Mouse (Mus musculus): ENCODE data around the gene Cped1. TPM values are rescaled to one million over a fixed set of nuclear protein-coding genes. Genes with fewer than 3 reads are reported as not detected.
"Not testable (repeated sequence)": the region's sequence is repeated elsewhere in the genome, so short reads cannot be mapped to it uniquely, and the experiment has no call there.

Cped1 gene
- total RNA-seq, 2 experiments from 2014 or later: 3.0 to 3.5 TPM

DNA sequence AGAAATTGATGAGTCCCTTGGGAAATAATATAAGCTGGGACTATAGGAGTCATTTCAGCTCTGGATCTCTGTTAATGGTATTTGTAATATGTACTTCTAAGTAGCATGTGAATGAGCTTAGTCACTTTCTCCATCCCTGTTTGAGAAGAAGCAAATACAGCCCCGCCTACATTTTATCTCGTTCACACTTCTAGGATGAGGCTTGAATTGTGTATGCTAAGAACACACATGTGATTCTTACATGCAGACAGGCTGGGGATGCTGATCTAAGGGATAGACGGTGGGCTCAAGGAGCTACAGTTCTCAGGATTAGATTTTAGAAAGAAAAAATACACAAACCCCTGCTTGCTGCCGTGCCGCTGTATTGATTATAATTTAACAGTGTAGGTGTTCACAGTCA is 35.0 kb downstream of the Cped1 start:
- intact Hi-C loops (cut with DNase I): no loop called here
- no peak for DNase-seq (ENCODE audit: low spot score in 2 of 2)

DNA sequence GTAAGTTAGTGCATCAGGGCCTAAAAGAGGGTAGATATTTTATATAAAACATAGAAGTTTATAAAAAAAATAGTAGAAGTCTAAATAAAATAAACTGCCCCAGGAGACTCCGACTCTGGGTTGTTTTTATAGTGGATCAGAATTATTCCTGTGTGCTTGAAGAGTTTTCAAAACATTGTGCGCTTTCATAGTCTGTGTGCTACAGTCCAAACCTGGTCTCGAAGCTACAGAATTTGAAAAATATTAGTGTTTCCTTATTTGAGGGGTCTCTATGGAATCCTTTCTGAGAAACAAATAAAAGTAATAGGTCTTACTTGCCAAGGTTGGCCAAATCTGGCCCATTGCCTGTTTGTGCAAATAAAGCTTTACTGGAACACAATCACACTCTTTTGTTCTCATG is 35.6 kb downstream of the Cped1 start:
- no peak for DNase-seq (ENCODE audit: low spot score in 2 of 2)
- intact Hi-C loops (cut with DNase I): no loop called here

DNA sequence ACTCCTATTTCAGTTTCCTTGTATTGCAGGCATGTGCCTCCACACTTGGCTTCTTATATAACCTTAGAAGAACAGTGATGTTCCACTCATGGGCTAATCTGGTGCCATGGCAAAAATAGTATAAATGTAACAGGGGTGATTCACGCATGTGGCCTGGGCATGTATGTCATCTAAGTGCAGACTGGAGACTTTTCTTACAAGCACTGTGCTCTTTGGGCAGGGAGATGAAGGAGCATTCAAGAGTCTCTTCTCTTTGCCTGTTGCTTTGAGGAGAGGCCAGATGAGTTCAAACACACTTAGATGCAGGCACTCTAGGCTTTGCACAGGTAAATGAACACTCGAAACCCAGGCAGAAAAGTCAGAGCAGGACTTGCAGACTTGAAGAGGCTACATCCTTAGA is 38.5 kb downstream of the Cped1 start:
- no peak for DNase-seq (ENCODE audit: low spot score in 2 of 2)
- intact Hi-C loops (cut with DNase I): no loop called here

DNA sequence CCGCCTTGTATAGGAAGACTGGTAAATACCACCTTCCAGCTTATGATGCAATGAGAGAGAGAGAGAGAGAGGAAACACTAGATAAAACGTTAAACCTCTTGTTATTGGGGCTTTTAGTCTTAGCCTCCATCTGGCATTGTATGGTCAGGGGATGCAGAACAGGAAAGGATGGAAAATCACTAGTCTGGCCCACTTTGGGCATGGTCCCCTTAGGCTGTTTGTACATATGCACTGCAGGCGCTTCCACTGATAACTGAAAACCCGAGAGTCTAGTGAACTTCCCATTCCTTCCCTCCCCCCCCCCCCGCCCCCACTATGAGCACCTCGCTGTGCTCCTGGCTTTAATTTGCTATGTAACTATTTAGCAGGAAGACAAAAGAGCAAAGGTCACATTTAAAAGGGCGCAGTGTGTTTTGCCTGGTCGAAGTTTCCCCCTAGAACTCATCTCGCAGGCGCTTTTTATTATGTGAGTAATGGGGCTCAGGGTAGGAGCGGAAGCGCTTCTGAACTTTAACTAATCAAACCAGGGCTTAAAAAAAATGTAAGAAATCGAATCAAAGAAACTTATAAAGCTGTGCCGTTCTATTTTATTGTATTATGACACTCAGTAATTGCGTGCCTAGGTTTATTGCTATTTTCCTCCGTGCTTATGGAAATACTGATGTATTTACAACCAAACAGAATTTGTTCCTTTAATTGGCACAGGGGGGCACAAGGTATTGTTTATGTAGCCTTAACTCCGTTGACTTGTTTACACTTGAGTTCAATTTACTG is 40.1 kb downstream of the Cped1 start:
- DNase-seq (ENCODE audit: low spot score in 2 of 2): no peak
- intact Hi-C loops (cut with DNase I): no loop called here

DNA sequence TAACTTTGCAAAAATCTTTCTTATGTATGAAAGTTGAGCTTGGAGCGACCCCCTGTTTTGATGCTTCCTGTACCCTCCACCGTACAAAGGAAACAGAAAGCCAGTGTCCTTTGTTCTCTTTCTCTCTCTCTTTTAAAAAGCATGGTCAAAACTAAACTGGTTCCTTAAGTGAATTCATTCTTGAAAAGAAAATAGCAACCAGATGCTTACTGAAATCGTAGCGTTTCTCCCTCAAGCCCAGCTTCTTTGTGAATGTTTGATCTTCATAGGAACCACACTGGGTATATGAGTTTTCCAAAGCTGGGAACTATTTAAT is 40.6 kb downstream of the Cped1 start:
- intact Hi-C loops (cut with DNase I): no loop called here
- DNase-seq (ENCODE audit: low spot score in 2 of 2): no peak

DNA sequence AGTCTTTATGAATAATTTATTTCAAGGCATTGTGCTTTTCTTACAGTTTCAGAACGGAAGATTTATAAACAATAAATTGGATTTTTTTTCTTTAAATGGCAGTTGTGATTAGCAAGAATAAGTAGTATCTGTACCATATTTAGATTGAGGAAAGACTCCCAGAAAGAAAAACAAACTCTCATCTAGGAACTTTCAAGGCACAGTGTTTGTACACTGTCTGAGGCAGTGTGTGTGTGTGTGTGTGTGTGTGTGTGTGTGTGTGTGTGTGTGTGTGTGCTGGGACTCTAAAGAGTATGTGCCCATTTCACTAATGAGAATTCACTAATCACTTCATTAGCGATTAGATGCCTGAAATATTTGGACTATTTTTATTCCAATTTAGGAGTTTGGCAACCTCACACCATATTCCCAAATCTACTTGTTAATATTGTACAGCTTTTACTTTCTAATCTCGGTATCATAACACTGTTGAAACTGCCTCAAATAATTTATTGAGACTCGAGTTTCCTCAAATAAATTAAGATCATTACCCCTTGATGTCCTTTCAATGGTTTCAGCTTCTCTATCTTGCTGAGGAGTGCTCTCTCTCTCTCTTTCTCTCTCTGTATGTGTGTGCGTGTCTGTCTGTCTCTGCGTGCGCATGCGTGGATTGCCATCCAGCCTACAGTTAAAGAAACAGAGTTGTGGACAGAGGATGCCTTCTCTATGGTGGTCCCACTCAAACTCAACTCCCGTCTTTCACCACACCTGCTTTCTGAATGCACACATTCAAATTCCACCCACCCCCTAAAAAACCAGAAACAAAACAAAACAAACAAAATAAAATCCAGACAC is 41.3 kb downstream of the Cped1 start:
- no peak for DNase-seq (ENCODE audit: low spot score in 2 of 2)
- intact Hi-C loops (cut with DNase I): no loop called here

DNA sequence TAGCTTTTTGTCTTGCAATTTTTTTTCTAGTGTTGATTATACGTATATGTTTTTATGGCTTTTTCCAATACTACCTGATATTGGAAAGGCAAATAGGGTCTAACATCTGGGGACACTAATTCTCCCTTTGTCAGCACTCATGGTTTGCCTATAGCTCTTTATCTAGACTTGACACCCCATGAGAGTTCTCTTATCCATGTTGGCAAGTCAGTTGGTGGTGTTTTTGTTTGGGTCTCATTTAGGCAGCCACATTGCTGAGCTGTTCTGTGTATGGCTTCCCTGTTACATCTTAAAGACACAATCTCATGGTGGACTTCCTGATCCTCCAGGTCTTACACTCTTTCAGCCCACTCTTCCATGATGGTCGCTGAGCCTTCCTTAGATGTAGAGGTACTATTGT is 42.1 kb downstream of the Cped1 start:
- DNase-seq (ENCODE audit: low spot score in 2 of 2): no peak
- intact Hi-C loops (cut with DNase I): no loop called here

DNA sequence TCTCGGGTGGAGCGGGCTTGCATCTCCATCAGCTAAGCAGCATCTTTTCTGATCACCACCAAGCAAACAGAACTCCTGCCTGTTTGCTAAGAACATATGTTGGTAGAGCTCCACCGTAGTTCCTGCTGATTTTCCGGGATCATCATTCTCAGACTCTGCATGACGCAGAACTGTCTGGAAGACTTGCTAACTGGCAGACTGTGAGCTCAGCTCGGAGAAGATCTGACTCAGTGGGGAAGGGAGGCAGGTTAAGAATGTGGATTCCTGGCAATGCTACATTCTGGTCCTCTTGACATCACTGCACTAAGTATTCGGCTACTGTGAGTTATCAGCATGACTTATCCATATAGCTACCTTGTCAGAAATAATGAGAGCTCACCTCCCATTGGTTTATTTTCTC is 44.7 kb downstream of the Cped1 start:
- intact Hi-C loops (cut with DNase I): no loop called here
- peak in 1 of 2 experiments; percentile 49 for DNase-seq (ENCODE audit: low spot score in 2 of 2)

DNA sequence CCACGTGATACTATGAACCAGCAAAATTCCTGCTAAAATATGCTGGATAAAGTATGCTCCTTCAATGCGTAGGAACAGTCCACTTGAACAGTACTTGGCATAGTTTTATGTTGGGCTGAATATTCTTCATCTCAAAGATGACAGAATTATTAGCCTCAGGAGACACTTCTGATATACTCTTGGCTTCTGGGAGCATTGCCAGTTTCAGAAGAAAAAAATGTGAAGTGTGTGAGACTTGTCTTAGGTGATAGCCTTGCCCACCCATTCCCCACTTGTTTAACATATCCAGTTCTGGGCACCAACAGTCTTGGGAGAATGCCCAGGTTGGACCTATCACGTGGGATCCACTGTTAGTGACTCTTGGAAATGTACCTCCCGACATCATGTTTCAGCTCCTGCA is 47.5 kb downstream of the Cped1 start:
- no peak for DNase-seq (ENCODE audit: low spot score in 2 of 2)
- intact Hi-C loops (cut with DNase I): no loop called here

DNA sequence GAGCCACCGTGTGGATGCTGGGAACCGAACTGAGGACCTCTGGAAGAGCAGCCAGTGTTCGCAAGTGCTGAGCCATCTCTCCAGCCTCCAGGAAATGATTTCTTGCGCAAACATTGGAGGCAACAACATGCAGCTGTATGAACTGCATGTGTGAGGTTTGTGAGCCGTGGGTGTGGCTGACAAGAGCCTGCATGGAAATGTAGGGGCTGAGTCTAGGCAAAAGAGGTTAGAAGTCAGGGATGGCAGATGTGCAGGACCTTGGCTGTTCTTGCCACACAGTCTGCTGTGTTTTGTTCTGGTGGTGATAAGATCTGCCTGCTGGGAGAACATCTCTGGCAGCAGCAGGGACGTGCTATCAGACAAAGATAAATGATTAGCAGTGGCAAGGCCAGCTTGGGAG is 49.7 kb downstream of the Cped1 start:
- intact Hi-C loops (cut with DNase I): no loop called here
- DNase-seq (ENCODE audit: low spot score in 2 of 2): no peak

DNA sequence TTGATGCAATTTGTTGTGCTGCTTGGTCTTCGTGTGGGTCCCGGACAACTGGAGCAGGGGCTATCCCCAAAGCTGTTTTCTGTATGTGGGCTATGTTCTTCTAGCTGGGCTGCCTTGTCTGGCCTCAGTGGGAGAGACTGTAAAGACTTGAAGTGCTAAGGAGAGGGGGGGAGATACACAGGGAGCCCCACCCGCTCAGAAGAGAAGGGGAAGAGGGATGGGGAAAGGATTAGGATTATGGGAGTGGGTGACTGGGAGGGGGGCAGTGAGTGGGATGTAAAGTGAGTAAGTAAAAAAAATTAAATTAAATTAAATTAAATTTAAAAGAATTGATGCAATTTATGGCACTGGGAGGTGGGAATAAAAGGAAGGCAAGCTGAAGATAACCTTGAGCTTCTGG is 50.2 kb downstream of the Cped1 start:
- DNase-seq (ENCODE audit: low spot score in 2 of 2): no peak
- intact Hi-C loops (cut with DNase I): no loop called here

DNA sequence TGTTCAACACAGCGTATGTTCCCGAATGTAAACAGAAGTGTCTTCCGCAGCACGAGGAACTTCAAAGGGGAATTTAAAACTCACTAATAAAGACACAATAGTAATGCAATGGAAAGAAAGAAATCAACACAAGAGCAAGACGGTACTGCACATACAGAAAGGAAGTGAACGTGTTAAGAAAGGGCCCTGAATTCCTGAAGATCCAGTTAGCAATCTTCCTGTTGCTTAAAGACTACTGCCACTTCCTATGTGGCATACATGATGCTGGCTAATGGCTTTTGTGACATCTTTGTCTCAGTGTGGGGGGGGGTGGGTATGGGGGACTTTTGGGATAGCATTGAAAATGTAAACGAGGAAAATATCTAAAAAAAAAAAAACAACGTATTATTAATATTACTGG is 50.7 kb downstream of the Cped1 start:
- intact Hi-C loops (cut with DNase I): no loop called here
- DNase-seq (ENCODE audit: low spot score in 2 of 2): no peak

DNA sequence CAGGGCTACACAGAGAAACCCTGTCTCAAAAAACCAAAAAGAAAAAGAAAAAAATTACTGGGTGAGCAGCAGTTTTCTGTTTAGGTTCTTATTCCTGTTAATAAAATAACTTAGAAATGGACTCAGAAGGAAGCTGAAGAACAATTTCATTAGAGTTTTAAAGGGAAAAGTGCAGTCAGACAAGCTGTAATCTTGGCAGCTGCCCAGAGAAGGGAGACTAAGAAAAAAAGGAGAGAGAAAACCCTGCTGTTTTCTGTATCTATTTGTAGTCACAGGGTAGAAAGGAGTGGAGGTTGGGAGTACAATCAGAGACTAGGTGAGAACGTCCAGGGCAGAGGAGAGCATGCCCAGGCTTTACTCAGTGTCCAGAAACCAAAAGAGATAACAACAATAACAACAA is 51.2 kb downstream of the Cped1 start:
- intact Hi-C loops (cut with DNase I): no loop called here
- DNase-seq (ENCODE audit: low spot score in 2 of 2): no peak

DNA sequence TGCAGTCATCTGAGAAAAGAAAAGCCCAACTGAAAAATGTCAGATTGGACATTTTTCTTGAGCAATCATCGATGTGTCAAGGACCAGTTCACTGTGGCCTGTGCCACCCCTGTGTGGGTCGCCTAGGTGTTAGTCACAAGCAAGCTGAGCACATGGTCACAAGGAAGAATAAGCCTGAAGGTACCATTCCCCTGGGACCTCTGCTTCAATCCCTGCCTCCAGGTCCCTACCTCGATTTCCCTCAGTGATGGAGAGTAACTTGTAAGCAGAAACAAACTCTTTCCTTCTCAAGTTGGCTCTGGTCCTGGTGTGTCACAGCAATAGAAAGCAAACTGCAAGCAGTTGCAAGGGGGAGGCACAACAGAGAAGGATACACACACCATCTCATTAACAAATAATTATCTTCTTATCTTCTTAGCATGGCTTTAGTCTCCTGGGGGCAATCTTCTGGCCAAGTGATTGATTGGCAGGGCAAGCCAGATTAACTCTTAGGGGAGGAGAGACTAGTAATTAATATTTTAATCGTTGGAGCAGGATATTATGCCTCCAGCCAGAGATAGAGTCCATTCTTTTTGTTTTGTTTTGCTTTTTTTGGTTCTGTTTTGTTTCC is 51.8 kb downstream of the Cped1 start:
- intact Hi-C loops (cut with DNase I): no loop called here
- DNase-seq (ENCODE audit: low spot score in 2 of 2): no peak

DNA sequence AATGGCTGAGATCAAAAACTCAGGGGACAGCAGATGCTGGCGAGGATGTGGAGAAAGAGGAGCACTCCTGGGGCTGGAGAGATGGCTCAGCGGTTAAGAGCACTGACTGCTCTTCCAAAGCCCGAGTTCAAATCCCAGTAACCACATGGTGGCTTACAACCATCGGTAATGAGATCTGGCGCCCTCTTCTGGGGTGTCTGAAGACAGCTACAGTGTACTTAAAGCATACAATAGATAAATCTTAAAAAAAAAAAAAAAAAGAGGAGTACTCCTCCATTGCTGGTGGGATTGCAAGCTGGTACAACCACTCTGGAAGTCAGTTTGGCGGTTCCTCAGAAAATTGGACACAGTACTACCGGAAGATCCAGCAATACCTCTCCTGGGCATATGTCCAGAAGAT is 54.0 kb downstream of the Cped1 start:
- DNase-seq (ENCODE audit: low spot score in 2 of 2); intact Hi-C loops (cut with DNase I): not testable (repeated sequence)

DNA sequence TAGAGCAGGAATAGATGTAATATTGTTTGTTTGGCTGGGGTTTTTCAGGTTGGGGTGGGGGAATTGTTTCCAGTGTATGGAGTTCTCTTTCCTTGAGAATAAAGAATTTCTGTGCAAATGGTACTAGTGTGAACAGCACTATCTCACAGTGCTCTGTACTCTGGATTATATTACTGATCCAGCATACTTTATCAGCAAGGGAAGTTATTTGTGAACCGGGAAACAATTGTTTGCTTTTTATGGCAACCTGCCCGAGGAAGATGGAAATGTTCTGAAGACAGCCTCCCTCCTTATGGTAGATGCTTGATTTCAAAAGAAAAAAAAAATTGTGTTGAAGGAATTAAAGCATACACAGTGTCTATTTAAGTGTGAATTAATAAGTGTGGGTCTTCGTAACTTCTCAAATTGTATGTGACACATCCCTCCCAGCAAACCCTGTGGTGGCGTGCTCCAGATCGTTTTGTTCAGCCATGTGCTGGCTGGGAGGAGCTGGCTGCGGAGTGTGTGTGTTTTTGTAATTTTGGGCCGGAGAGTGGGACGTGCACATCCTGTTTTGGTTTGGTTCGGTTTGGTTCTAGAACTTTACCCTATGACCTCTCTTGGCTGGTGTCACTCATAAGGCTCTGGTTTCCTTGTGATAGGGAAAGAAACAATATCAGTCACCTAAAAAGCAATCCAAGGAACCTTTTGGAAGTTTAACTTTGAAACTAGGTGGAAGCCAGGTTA is 59.3 kb downstream of the Cped1 start:
- intact Hi-C loops (cut with DNase I): no loop called here
- DNase-seq (ENCODE audit: low spot score in 2 of 2): no peak

DNA sequence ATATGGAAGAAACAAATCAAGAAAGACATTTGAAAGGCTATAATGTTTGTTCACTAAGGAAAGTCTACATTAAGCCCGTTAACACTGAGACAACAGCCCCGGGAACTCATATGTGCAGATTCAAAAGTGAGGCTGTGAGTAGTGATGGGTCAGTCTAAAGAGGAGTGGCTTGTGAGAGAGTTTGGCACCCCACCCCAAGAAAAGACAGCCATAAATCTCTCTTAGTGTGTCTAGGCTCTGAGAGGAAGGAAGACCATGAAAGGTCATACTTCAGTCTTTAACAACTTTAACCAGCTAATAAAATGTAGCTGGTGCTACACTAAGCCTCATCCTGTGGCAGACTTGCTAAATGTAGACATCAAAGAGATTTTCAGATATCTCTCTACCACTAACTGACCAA is 61.4 kb downstream of the Cped1 start:
- intact Hi-C loops (cut with DNase I): no loop called here
- no peak for DNase-seq (ENCODE audit: low spot score in 2 of 2)

DNA sequence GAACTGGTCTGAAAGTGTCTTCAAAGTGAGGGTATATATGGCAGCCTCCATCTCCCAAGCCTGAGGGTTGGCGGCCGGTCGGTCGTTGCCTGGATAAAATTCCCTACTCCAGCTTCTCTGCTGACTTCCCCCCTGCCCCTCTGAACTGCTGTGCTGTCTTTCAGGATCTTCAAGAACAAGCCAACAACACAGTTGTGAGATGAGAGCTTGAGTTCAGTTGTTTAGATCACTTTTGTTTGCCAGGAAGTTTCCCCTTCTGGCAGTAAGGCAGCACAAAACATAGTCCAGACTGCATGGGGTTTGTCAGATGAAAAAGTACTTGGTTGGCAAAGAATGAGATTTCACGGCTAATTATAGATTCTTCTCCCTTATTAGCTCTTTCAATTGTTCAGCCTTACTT is 63.4 kb downstream of the Cped1 start:
- no peak for DNase-seq (ENCODE audit: low spot score in 2 of 2)
- intact Hi-C loops (cut with DNase I): no loop called here

DNA sequence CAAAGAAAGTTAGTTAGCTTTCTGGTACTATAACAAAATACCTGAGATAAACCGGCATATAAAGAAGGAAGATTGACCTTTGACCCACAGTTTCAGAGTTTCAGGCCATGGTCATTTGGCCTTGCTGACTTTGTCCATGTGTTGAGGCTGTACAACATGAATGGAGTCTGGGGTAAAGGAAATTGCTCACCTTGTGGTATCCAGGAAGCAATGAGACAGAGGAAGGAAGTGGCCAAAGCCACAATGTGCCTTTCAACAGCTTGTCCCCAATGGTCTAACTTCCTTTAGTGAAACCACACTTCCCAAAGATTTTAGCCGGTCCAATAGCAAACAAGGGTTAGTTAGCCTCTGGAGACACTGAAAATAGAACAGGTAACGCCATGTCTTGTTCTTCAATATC is 65.8 kb downstream of the Cped1 start:
- no peak for DNase-seq (ENCODE audit: low spot score in 2 of 2)
- intact Hi-C loops (cut with DNase I): no loop called here

DNA sequence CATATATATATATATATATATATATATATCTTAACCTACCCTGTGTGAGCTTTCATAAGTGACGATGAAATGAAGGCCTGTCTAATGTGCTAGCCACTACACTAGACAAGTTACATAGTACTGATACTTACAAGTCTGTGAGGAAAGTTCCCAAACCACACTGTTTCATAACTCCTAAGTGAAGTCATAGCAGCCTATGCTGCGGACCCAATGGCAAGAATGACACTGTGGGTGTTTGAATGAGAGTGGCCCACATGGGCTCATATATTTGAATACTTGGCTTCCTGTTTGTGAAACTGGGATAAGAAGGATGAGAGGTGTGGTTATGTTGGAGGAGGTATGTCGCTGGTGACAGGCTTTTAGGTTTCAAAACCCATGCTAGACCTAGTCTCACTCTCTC is 67.3 kb downstream of the Cped1 start:
- intact Hi-C loops (cut with DNase I): no loop called here
- DNase-seq (ENCODE audit: low spot score in 2 of 2): no peak
